Mouse (Mus musculus) lung, postnatal 14 days (tissue): ENCODE data around the gene Gm11634.
A peak's percentile ranks its signal among the peaks of the same experiment; 100 is the strongest.

Source experiments
- DNase-seq: peaks from one replicate; pipeline ENCODE4 v3.0.0; 2021

Gene Gm11634

DNA sequence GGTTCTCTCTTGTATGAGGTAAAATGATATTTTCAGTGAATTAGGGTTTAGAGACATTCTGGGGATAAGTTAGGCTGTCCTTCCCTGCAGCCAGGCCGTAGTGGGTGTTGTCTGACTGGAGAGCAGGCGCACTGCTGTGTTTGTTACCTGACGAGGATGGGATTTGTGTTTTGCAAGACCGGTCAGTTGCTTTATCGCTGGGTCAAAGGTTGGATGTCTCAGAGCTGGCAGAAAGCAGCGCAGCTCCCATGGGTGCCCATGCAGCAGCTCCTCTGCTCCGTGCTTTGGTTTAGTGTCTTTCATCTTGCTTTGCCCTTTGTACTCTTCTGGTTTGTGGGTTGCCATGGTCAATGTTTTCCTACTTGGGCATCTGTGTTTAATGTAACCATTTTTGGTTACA lies 42.5 kb downstream of the Gm11634 start:
- DNase-seq = no peak

DNA sequence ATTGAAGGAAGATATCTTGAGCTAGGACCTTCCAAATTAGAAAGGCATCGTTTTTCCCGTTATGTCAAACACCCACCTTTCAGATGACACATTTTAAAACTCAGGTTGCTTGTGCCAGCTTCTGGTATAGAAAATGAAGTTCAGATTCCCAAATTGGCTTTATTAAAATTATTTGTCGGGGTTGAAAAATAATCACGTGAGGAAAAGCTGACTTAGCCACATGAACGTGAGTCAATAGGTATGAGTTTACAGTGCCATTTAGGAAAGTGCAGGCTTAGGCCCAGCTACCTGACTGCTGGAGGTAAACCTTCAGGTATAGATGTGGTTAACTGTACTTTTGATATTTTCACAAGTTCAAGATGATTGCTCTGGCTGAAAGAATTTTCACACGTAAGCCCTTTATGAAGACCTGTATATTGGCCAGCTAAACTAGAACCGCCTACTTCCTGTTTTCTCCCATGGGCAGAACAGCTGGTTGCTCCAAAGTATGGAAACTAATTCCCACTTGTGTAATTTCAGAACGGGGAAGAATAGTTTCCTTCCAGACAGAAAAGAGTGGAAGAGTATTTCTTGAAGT lies 45.6 kb downstream of the Gm11634 start:
- no peak for DNase-seq

DNA sequence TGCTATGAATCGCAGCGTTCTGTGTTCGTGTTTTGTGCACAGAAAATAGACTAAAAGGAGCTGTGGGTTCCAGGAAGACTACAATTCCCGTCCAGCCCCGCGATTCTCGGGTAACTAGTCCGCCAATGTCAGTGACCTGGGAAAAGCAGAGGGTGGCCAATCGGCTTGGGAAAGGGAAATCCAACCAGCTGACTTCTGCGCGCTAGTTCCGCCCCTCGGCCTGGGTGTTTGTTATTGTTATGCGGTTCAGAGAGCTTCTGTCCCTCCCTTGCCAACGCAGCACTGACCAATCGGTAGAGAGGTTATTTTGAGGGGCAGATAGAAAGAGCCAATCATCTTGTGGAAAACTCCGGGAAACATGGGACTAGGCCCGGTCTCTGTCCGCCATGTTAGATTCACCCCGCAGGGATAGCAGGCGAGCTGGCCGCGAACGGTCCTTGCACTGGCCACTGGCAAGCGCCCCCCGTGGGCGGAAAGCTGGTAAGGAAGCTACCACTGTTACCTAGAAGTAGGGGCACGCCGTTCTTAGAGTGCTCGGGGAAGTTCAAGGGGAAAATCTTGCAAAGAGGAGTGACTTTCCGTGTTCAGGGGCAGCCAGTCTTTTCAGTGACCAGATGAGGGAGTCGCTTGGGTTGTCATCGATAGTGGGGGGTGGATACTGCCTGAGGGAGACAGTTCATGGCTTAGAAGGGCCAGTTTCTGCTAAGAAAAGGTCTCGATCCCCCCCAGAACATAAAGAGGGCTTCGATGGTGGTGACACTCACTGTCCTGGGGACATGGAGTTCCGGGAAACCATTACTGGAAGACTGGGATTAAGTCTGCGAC lies 46.4 kb downstream of the Gm11634 start:
- DNase-seq = peak; percentile 94

DNA sequence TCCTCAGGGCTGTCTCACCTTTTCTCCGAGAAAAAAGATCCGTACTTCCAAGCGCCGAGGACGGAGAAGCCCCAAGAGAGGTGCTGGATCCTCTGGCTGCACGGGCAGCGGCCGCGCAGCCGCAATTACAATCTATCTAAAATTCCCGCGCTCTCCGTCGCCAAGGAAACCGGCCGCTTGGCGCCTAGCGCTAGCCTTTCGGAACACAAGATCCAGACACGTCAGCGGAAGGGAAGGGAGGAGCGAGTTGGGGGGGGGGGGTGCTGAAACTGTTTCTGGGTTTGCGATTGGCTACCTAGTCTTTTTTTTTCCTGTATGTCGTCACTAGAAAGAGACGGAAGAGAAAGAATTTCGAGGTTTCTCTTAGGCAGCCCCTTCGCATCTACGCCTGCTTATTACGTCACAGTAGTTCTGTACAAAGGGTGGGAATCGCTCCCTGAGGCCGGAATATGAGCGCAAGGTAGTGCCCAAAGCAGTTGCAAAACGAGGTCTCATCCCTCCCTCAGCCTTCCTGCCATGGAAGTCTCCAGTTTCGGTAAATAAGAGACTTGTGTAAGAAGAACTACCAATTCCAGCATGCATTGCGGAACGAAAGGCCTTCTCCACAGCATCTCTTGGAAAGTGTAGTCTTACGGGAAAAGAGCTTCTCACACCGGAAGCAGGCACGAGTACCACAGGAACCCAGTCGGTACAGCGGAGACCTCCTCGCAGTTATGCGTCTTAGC lies 47.1 kb downstream of the Gm11634 start, which contains the start of the genes Brca1 and Nbr1:
Brca1 (minus strand) TSS at position 205 of the 725 bp plus-strand sequence.
Nbr1 (plus strand) TSS at position 399 of the 725 bp plus-strand sequence.
- peak; percentile 95 for DNase-seq

DNA sequence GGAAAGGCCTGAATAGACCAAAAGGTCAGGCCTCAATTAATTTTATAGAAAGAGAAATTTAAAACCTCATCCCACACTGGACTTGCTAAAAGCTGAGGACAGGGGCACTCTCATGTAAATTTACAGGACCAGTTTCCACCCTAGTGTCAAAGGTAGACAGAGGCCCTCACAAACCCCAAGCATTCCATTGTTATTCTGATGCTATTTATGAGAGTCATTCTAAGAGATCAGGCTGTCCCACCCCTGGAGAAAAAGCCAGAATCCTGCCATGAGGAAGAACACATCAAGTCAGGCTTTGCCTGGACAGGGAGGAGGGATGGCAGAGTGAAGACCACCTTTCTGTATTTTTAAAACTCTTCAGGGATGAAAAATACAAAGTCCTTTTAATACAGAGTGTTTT lies 50.5 kb downstream of the Gm11634 start:
- no peak for DNase-seq

DNA sequence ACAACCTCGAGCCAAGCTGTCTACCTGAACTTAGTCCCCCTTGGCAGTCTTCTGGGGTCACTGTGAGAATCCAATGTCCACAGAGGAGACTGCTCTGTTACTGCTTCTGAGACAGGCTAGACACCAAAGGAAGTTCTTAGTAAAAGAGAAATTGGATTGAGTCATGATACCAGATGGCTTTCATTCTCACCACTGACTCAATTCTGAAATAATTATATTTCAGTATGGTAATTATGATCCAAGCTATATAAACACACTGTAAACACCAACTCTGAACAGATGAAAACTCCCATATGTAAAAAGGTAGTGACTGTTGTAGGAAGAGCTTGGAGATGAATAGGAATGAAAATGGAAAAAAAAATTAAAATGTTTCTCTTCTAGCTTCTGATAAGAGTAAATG lies 54.9 kb downstream of the Gm11634 start:
- no peak for DNase-seq
